Mouse (Mus musculus): Measurements from ENCODE around the gene Ttc39a. TPM values are rescaled to one million over a fixed set of nuclear protein-coding genes. Genes with fewer than 3 reads are reported as not detected.

The Ttc39a gene
- polyA plus RNA-seq, 1 experiment from 2014 or later: 11.6 TPM

DNA sequence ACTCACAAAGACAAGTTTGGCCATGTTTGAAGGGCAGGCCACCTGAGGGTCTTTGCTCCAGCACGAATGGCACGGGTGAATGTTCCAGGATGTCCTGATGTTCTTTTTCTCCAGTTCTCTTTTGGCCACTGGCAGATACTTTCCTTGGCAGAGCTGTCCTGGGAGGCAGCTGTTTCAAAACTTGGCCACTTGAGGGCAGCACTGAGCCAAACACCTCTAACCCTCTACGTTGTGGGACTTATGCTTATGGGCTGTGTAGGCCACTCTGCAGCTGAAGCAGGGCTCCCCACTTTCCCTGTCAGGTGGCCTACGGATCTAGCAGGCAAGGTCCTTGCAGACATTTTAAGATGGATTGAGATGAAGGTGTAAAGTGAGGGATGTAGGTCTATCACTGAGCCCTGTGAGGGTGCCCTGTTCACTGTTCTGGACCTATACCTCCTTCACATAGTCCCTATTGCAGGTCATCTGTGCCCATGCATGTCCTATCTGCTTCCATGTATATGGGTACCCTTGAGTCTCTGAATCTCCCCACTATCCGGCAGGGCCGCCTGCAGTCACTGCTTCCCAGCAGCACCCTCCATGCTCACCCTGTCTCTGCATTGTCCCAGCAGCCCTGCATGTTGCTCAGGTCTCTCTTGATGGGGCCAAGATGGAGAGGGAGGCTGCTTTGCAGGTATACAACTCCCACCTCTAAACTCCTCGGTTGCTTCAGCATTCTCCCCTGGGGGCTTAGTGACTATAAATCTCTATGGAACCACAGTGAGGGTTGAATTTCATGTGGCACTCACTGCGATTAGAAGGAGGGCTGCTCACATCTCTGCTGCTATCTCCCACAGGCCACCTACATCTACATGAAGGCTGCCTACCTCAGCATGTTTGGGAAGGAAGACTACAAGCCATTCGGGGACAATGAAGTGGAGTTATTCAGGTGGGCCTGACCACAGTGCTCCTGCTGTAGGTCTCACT, 31.8 kb downstream of the Ttc39a start:
- Histone ChIP-seq H3K9ac (no peak overlapping the region), H3K4me2 (no peak overlapping the region), H3K27ac (ENCODE audit: poor library complexity, severe bottlenecking) (no peak overlapping the region), H3K36me3 (peaks cover 18% of the 10 kb centered on the region; the same call in 1 of the 2 replicates), H3K4me1 (replicated peaks) (peaks cover 32% of the 10 kb centered on the region), H3K9me3 (replicated peaks) (no peaks in the 10 kb centered on the region), H3K4me3 (no peak overlapping the region), H3K27me3 (replicated peaks) (no peaks in the 10 kb centered on the region)
- ATAC-seq (ENCODE audit: insufficient number of reproducible peaks, low FRiP score): peak; percentile 80
- WGBS: 53% methylated on average over 9 of the region's 9 CpGs

DNA sequence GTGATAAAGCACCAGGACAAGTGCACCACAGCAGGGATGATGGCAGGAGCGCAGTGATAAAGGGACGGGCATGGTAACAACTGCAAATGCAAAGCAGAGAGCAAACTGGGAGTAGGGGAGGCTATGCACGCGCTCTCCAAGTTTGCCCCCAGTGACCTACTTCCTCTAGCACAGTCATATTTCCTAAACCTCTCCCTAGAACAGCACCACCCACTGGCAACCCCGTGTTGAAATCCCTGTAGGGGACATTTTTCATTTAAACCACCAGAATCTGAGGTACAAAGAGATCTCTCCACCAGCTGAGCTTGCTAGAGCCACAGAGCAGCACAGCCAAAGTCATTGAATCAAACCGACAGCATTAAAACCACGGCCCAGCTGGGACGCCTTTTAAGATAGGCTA, 32.7 kb downstream of the Ttc39a start:
- no peak overlapping the region for H3K9ac ChIP-seq
- H3K27ac ChIP-seq (ENCODE audit: poor library complexity, severe bottlenecking): no peak overlapping the region
- peaks cover 23% of the 10 kb centered on the region; the same call in 1 of the 2 replicates for H3K36me3 ChIP-seq
- H3K4me1 ChIP-seq (replicated peaks): peaks cover 33% of the 10 kb centered on the region
- H3K4me3 ChIP-seq: no peak overlapping the region
- no peak overlapping the region for H3K4me2 ChIP-seq
- H3K27me3 ChIP-seq (replicated peaks): no peaks in the 10 kb centered on the region
- no peaks in the 10 kb centered on the region for H3K9me3 ChIP-seq (replicated peaks)
- no peak for ATAC-seq (ENCODE audit: insufficient number of reproducible peaks, low FRiP score)
- 74% methylated on average over 8 of the region's 8 CpGs for WGBS

DNA sequence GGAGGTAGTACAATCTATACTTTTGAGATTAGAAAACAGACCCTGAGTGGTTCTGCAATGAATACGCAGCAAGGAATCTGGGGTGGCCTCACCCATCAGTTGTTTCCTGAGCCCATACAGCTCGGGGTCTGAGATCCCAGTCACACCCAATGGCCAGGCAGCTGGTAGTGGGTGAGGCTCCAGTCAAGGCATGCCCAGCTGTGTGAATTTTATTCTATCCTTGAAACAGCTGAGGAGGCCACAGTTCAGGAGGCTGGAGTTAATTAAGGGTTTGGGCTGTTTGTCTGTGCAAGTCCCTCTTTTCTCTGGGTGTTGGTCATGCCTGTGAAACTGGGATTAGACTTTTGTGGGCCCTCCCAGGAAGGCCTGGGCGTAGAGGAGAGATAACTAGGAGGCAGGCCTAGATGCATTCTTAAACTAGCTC, 33.4 kb downstream of the Ttc39a start:
- peak; percentile 31; the same call in 1 of the 2 replicates for ATAC-seq (ENCODE audit: insufficient number of reproducible peaks, low FRiP score)
- H3K9ac ChIP-seq: no peak overlapping the region
- H3K27me3 ChIP-seq (replicated peaks): no peaks in the 10 kb centered on the region
- H3K4me3 ChIP-seq: no peak overlapping the region
- 0 out of 2 replicates have a peak overlapping the region, but pooled peaks have one; percentile 21 for H3K27ac ChIP-seq (ENCODE audit: poor library complexity, severe bottlenecking)
- H3K9me3 ChIP-seq (replicated peaks): no peaks in the 10 kb centered on the region
- H3K4me2 ChIP-seq: no peak overlapping the region
- 32% methylated on average over 3 of the region's 3 CpGs for WGBS
- peaks cover 38% of the 10 kb centered on the region for H3K4me1 ChIP-seq (replicated peaks)
- peaks cover 24% of the 10 kb centered on the region; the same call in 1 of the 2 replicates for H3K36me3 ChIP-seq

DNA sequence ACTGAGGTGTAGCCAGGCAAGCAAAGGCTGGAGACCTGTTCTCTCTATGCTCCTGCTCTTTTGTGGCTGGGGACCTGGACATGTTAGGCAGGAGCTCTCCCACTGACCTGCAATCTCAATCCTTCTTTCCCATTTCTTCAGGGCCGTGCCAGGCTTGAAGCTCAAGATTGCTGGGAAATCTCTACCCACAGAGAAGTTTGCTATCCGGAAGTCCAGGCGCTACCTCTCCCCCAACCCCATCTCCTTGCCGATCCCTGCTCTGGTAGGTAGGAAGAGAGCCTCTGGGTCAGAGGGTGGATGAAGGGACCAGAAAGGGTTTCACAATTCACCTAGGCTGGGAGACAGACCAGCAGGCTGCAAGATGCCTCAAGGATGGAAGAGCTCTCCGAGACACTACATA, 34.0 kb downstream of the Ttc39a start:
- peaks cover 44% of the 10 kb centered on the region for H3K4me1 ChIP-seq (replicated peaks)
- no peak for ATAC-seq (ENCODE audit: insufficient number of reproducible peaks, low FRiP score)
- peaks cover 24% of the 10 kb centered on the region; the same call in 1 of the 2 replicates for H3K36me3 ChIP-seq
- H3K27me3 ChIP-seq (replicated peaks): no peaks in the 10 kb centered on the region
- H3K9ac ChIP-seq: no peak overlapping the region
- no peak overlapping the region for H3K4me2 ChIP-seq
- H3K27ac ChIP-seq (ENCODE audit: poor library complexity, severe bottlenecking): 0 out of 2 replicates have a peak overlapping the region, but pooled peaks have one; percentile 21
- H3K9me3 ChIP-seq (replicated peaks): no peaks in the 10 kb centered on the region
- no peak overlapping the region for H3K4me3 ChIP-seq
- 96% methylated on average over 5 of the region's 5 CpGs for WGBS

DNA sequence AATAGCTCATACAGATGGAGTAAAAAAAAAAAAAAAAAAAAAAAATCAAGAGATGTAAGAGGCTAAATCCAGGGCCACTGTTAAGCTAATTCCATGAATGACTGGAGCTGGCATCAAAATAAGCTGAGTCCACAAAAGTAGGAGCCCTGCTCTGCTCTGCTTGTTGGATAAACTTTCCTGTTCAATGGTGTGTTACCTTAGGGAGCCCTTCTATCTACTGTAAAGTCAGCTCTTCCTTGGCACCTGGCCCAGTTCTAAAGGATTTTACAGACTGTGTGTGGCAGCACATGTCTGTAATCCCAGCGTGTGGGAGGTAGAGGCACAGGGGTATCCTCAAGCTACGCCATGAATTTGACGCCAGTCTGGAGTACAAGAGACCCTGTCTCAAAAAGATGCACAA, 34.6 kb downstream of the Ttc39a start:
- WGBS: 94% methylated on average over 3 of the region's 3 CpGs
- H3K4me1 ChIP-seq (replicated peaks): peaks cover 50% of the 10 kb centered on the region
- H3K27me3 ChIP-seq (replicated peaks): no peaks in the 10 kb centered on the region
- H3K4me3 ChIP-seq: no peak overlapping the region
- H3K36me3 ChIP-seq: peaks cover 24% of the 10 kb centered on the region; the same call in 1 of the 2 replicates
- no peak overlapping the region for H3K4me2 ChIP-seq
- H3K9ac ChIP-seq: no peak overlapping the region
- ATAC-seq (ENCODE audit: insufficient number of reproducible peaks, low FRiP score): no peak
- no peak overlapping the region for H3K27ac ChIP-seq (ENCODE audit: poor library complexity, severe bottlenecking)
- no peaks in the 10 kb centered on the region for H3K9me3 ChIP-seq (replicated peaks)

- no peak overlapping the region for H3K27ac ChIP-seq (ENCODE audit: poor library complexity, severe bottlenecking)
- H3K4me2 ChIP-seq: no peak overlapping the region
Observed at GRCm38 (mm10) chr4:109442126-109442525, 35.7 kb downstream of the Ttc39a start.

GRCm38 (mm10) chr4:109442649-109443048, 36.2 kb downstream of the Ttc39a start:
- Histone ChIP-seq H3K4me1 (replicated peaks) (peaks cover 53% of the 10 kb centered on the region), H3K27me3 (replicated peaks) (no peaks in the 10 kb centered on the region), H3K36me3 (peaks cover 24% of the 10 kb centered on the region; the same call in 1 of the 2 replicates), H3K27ac (ENCODE audit: poor library complexity, severe bottlenecking) (no peak overlapping the region), H3K9ac (no peak overlapping the region), H3K4me3 (no peak overlapping the region), H3K9me3 (replicated peaks) (no peaks in the 10 kb centered on the region), H3K4me2 (no peak overlapping the region)
- 68% methylated on average over 4 of the region's 4 CpGs for WGBS
- no peak for ATAC-seq (ENCODE audit: insufficient number of reproducible peaks, low FRiP score)

More at GRCm38 (mm10) chr4:109442126-109442525, 35.7 kb downstream of the Ttc39a start:
- no peak overlapping the region for H3K9ac ChIP-seq
- WGBS: 86% methylated on average over 7 of the region's 7 CpGs
- H3K4me3 ChIP-seq: no peak overlapping the region
- no peaks in the 10 kb centered on the region for H3K9me3 ChIP-seq (replicated peaks)
- no peak for ATAC-seq (ENCODE audit: insufficient number of reproducible peaks, low FRiP score)
- peaks cover 24% of the 10 kb centered on the region; the same call in 1 of the 2 replicates for H3K36me3 ChIP-seq
- peaks cover 53% of the 10 kb centered on the region for H3K4me1 ChIP-seq (replicated peaks)
- H3K27me3 ChIP-seq (replicated peaks): no peaks in the 10 kb centered on the region

DNA sequence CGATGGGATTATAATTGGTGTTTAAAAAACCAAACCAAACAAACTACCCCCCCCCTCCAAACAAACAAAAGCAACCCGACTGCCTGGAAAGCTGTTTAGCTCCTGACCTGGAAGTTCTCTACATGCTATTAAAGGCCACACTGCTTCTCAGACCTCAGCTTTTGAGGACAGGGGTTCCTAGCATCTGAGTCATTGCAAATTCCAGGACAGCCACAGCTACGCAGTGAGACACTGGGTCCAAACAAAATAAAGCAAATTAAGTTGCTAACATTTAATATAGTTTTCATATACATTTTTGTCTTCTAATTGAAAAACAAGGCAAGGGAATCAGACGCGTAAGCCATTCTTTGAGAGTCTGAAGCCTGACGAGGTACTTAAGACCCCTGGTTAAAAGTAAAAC, 38.0 kb downstream of the Ttc39a start:
- no peak overlapping the region for H3K27ac ChIP-seq (ENCODE audit: poor library complexity, severe bottlenecking)
- no peaks in the 10 kb centered on the region for H3K9me3 ChIP-seq (replicated peaks)
- no peak overlapping the region for H3K4me2 ChIP-seq
- ATAC-seq (ENCODE audit: insufficient number of reproducible peaks, low FRiP score): no peak
- H3K27me3 ChIP-seq (replicated peaks): no peaks in the 10 kb centered on the region
- H3K9ac ChIP-seq: no peak overlapping the region
- WGBS: 80% methylated on average over 6 of the region's 6 CpGs
- peaks cover 44% of the 10 kb centered on the region for H3K4me1 ChIP-seq (replicated peaks)
- no peak overlapping the region for H3K4me3 ChIP-seq
- H3K36me3 ChIP-seq: peaks cover 21% of the 10 kb centered on the region

DNA sequence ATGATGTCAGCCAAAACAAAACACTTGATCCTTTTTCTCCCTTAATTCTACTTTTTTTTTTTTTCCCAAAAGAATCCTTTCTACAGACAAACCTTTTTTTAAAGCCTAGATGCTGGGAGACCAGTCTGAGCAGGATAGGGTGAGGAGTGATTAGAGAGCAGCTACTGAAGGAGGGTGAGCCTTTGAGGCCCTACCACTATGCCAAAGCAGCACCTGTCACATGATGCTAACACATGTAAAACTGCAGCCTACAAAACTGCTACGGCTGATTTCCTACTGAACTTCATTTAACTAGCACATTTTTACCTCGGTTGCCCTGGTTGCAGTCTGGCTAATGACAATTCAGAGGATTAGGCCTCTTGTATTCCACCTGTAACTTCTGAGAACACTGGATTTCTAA, 38.5 kb downstream of the Ttc39a start:
- peaks cover 24% of the 10 kb centered on the region for H3K36me3 ChIP-seq
- whole genome bisulfite sequencing: 72% methylated on average over 2 of the region's 2 CpGs
- no peak for ATAC-seq (ENCODE audit: insufficient number of reproducible peaks, low FRiP score)
- peak overlapping the region; percentile 2; the same call in 1 of the 2 replicates for H3K9ac ChIP-seq
- peak overlapping the region; percentile 59 for H3K27ac ChIP-seq (ENCODE audit: poor library complexity, severe bottlenecking)
- H3K4me3 ChIP-seq: no peak overlapping the region
- H3K4me2 ChIP-seq: no peak overlapping the region
- H3K9me3 ChIP-seq (replicated peaks): no peaks in the 10 kb centered on the region
- no peaks in the 10 kb centered on the region for H3K27me3 ChIP-seq (replicated peaks)
- peaks cover 42% of the 10 kb centered on the region for H3K4me1 ChIP-seq (replicated peaks)

DNA sequence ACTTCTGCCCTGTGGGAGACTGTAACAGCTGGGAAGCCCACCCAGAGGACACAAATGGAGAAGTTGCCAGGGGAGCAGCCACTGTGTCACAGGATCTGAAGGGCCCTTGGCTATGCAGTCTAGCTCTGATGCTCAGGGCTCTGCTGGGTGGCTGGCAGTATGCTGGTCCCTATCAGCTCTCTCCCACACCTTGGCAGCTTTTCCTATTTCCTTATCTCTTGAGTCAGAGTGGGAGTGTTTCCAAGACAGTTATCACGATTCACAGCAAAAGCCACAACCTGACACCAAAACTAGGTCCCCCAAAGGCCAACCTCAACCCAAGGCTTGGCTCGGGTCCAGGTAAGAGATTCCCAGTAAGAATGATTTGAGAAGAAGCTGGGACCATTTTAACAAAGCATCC, 39.0 kb downstream of the Ttc39a start:
- no peaks in the 10 kb centered on the region for H3K9me3 ChIP-seq (replicated peaks)
- peak overlapping the region; percentile 59 for H3K27ac ChIP-seq (ENCODE audit: poor library complexity, severe bottlenecking)
- H3K27me3 ChIP-seq (replicated peaks): no peaks in the 10 kb centered on the region
- no peak overlapping the region for H3K4me2 ChIP-seq
- peak overlapping the region; percentile 2; the same call in 1 of the 2 replicates for H3K9ac ChIP-seq
- ATAC-seq (ENCODE audit: insufficient number of reproducible peaks, low FRiP score): peak; percentile 77
- peaks cover 40% of the 10 kb centered on the region for H3K4me1 ChIP-seq (replicated peaks)
- H3K36me3 ChIP-seq: peaks cover 19% of the 10 kb centered on the region
- no peak overlapping the region for H3K4me3 ChIP-seq
- 29% methylated on average over 2 of the region's 2 CpGs for WGBS

DNA sequence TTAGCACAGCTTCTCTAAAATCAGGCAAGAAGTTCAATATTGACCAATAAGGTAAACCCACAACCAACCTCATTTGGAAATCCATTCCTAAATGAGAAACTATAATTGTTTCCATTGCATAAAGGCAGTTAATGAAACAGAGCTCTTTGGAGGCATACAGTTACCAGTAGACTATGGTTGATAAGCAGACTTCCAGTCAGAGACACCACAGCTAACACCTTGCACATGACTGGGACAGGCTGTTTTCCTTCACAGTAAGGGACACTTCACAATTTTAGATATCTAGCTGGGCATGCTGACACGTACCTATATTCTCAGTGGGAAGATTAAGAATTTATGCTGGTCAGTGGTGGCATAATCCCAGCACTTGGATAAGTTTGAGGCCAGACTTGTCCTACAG, 39.5 kb downstream of the Ttc39a start:
- Histone ChIP-seq H3K27ac (ENCODE audit: poor library complexity, severe bottlenecking) (peak overlapping the region; percentile 35; the same call in 1 of the 2 replicates), H3K27me3 (replicated peaks) (no peaks in the 10 kb centered on the region), H3K4me1 (replicated peaks) (peaks cover 38% of the 10 kb centered on the region), H3K9me3 (replicated peaks) (no peaks in the 10 kb centered on the region), H3K9ac (no peak overlapping the region), H3K36me3 (peaks cover 20% of the 10 kb centered on the region), H3K4me2 (no peak overlapping the region), H3K4me3 (no peak overlapping the region)
- WGBS: 26% methylated on average over 1 of the region's 1 CpGs
- ATAC-seq (ENCODE audit: insufficient number of reproducible peaks, low FRiP score): no peak
